27 mouse cellular contexts compared by ENCODE assay signal in genomic region chr14:32327366-32327765, GRCm38 (mm10). TPM values are rescaled to one million over a fixed set of nuclear protein-coding genes. Genes with fewer than 3 reads are reported as not detected.
A peak's percentile ranks its signal among the peaks of the same experiment; 100 is the strongest.
DNase-seq lines count a peak whose midpoint lies in the region; ATAC-seq lines count a peak whose summit lies in the region.
"Had no signal": no experiment of that assay in that cellular context is flagged by ENCODE, and none has a peak within 500 bp of the region (broad histone marks: within the 10 kb centered on the region; RNA-seq: fewer than 3 reads in every experiment).

No protein-coding gene starts in this region.

- H3K4me1 ChIP-seq in hindbrain, embryonic 15.5 days (replicated peaks), result peaks cover 11% of the 10 kb centered on the region
- peaks cover 31% of the 10 kb centered on the region for H3K4me1 ChIP-seq in hindbrain, embryonic 13.5 days (replicated peaks)

- no peaks in the 10 kb centered on the region for H3K36me3 ChIP-seq in hindbrain, embryonic 15.5 days
- H3K36me3 ChIP-seq in hindbrain, embryonic 13.5 days, result no peaks in the 10 kb centered on the region; the same call in 1 of the 2 replicates
- H3K36me3 ChIP-seq: G1E; midbrain, embryonic 15.5 days had no signal

- WGBS in hindbrain, embryonic 15.5 days, result 58% methylated on average over 9 of the region's 9 CpGs
- WGBS in hindbrain, embryonic 13.5 days, result 64% methylated on average over 9 of the region's 9 CpGs

- no peak overlapping the region for H3K4me3 ChIP-seq in hindbrain, embryonic 15.5 days
- H3K4me3 ChIP-seq in hindbrain, embryonic 13.5 days, result no peak overlapping the region
- H3K4me3 ChIP-seq: erythroblast, embryonic 14.5 days; forebrain, embryonic 12.5 days; gastrocnemius, adult 2 months; hindbrain, embryonic 12.5 days; midbrain, embryonic 15.5 days had no signal

- H3K9me3 ChIP-seq in hindbrain, embryonic 15.5 days, result no peaks in the 10 kb centered on the region
- H3K9me3 ChIP-seq in hindbrain, embryonic 13.5 days, result no peaks in the 10 kb centered on the region
- H3K9me3 ChIP-seq: forebrain, embryonic 12.5 days; G1E; hindbrain, embryonic 12.5 days; midbrain, embryonic 15.5 days had no signal

- DNase-seq in cerebellum, postnatal 10 days, result peak; percentile 74 to 82
- DNase-seq in cerebellum, adult 11 months, result no peak
- peak; percentile 62 to 80 for DNase-seq in layer of hippocampus, postnatal 14 days (ENCODE audit: low spot score in 2 of 2)
- DNase-seq in layer of hippocampus, adult 8-10 months (ENCODE audit: low spot score in 2 of 2), result no peak
- peak; percentile 27 for DNase-seq in brain, adult 2 months (ENCODE audit: low read depth, low spot score)
- DNase-seq: adrenal gland, adult 8-10 months; gastrocnemius, adult 2 months; gastrocnemius, postnatal 36 days; heart, adult 18-20 months; heart, postnatal 36 days; kidney, adult 8-10 months; liver; lung, adult 2 months; lung, postnatal 10 days; right cerebral cortex, postnatal 14 days; thymus, postnatal 4 days had no signal

- H3K9ac ChIP-seq in hindbrain, embryonic 15.5 days, result no peak overlapping the region
- no peak overlapping the region for H3K9ac ChIP-seq in hindbrain, embryonic 13.5 days
- H3K9ac ChIP-seq: forebrain, embryonic 12.5 days; hindbrain, embryonic 12.5 days; liver, embryonic 14.5 days; midbrain, embryonic 15.5 days had no signal

- no peak overlapping the region for H3K27ac ChIP-seq in hindbrain, embryonic 15.5 days (replicated peaks)
- H3K27ac ChIP-seq in hindbrain, embryonic 13.5 days, result no peak overlapping the region; the same call in 1 of the 2 replicates
- H3K27ac ChIP-seq: forebrain, embryonic 12.5 days; gastrocnemius, adult 2 months; hindbrain, embryonic 12.5 days; kidney, postnatal 0 days; liver, embryonic 14.5 days; macrophage; midbrain, embryonic 15.5 days had no signal

- no peak overlapping the region for H3K4me2 ChIP-seq in hindbrain, embryonic 15.5 days
- no peak overlapping the region for H3K4me2 ChIP-seq in hindbrain, embryonic 13.5 days
- H3K4me2 ChIP-seq: forebrain, embryonic 12.5 days; heart, embryonic 11.5 days; hindbrain, embryonic 12.5 days; midbrain, embryonic 15.5 days had no signal

- H3K27me3 ChIP-seq in hindbrain, embryonic 15.5 days, result no peaks in the 10 kb centered on the region
- no peaks in the 10 kb centered on the region for H3K27me3 ChIP-seq in hindbrain, embryonic 13.5 days
- H3K27me3 ChIP-seq: forebrain, embryonic 12.5 days; hindbrain, embryonic 12.5 days; midbrain, embryonic 15.5 days had no signal

- ATAC-seq in hindbrain, embryonic 15.5 days (ENCODE audit: low FRiP score, low read depth), result peak; percentile 45; the same call in 1 of the 2 replicates
- no peak for ATAC-seq in hindbrain, embryonic 13.5 days (ENCODE audit: low FRiP score)
- ATAC-seq: midbrain, embryonic 15.5 days had no signal

RNA-seq across cellular contexts. Expression of gene Ogdhl, which starts 5.5 kb away (rescaled TPM):
- polyA plus RNA-seq in hindbrain, embryonic 15.5 days (2015; fragmentation: Nextera tagmentation; extraction: Ambion mirVana), result 22.8 and 23.7 TPM in 2 replicates
- polyA plus RNA-seq in hindbrain, embryonic 13.5 days (2015; fragmentation: Nextera tagmentation; extraction: Ambion mirVana), result 21.8 and 24.9 TPM in 2 replicates
- 10 to 100 TPM; 58.2 to 68.2 TPM for total RNA-seq in layer of hippocampus, postnatal 14 days (2021)
- total RNA-seq in layer of hippocampus, adult 8-10 months (2022), result 100 to 1,000 TPM in 2 of 4 experiments, 10 to 100 TPM in 2; 98.6 to 108 (median 101) TPM
- polyA plus RNA-seq: erythroblast, embryonic 14.5 days had no signal

Comparison
In these comparisons a context has a peak if more than half of its experiments do, and no peak if none do; other contexts are left out.
1. DNase-seq: peak in cerebellum, postnatal 10 days (2 of 2), layer of hippocampus, postnatal 14 days (2 of 2) and brain, adult 2 months (single experiment); none in cerebellum, adult 11 months (single experiment) and layer of hippocampus, adult 8-10 months (0 of 2).